Mouse (Mus musculus): ENCODE results near the gene Gk5. TPM values are rescaled to one million over a fixed set of nuclear protein-coding genes. Genes with fewer than 3 reads are reported as not detected.
"Not testable (repeated sequence)": the region's sequence is repeated elsewhere in the genome, so short reads cannot be mapped to it uniquely, and the experiment has no call there.

Gene Gk5
- 3.2 and 3.7 TPM in 2 replicates for polyA plus RNA-seq (2014; fragmentation: Nextera tagmentation; extraction: Ambion mirVana)

DNA sequence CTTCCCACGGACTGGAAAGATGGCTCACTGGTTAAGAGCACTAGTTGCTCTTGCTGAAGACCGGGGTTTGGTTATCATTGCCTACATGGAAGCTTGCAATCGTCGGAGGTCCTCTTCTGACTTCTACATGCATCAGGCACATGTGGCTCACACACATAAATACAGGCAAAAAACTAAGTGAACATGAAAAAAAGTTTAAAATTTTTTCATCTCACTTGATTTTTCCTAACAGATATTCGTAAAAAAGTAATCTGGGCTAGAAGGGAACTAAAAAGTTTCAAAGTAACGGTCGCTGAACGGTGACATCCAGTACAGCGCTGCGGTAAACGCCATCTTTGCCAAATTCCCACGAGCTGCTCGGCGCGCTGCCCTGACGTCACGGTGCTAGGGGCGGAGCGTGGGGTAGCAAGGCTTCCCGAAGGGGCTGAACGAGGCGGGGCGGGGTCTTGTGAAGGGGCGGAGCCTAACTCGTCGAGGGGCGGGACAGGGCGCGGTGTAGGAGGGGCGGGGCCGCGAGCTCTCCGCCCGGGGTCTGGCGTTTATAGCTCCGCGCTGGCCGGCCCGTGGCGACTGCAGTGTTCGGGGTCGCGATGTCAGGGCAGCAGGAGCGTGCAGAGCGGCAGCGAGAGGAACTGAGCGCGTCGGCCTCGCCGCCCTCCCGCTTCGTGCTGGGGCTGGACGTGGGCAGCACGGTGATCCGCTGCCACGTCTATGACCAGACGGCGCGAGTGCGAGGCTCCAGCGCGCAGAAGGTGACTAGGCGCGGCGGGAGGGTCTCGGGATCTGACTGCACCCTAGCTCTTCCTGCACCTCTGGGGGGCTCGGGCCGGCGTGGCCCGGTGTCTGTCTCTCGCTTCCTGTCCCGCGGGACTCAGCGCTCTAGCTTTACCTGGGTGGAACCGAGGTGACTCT lies at the start of gene Gk5:
TSS of gene Gk5 (plus strand) at position 502 of the 912 bp plus-strand sequence.
- Histone ChIP-seq H3K27ac (no peak within 1 kb of the TSS), H3K4me2 (replicated peaks) (peak within 1 kb of the TSS; percentile 79), H3K4me1 (replicated peaks; ENCODE audit: control insufficient read depth, insufficient read depth, low read length) (peaks cover 4% of the 10 kb centered on the region; the same call in 1 of the 2 replicates), H3K27me3 (ENCODE audit: control insufficient read depth, insufficient read depth, low read length) (no peaks in the 10 kb centered on the region), H3K9me3 (ENCODE audit: control insufficient read depth, low read length) (no peaks in the 10 kb centered on the region), H3K36me3 (replicated peaks; ENCODE audit: control insufficient read depth, insufficient read depth) (no peaks in the 10 kb centered on the region), H3K9ac (peak within 1 kb of the TSS; percentile 70), H3K4me3 (replicated peaks; ENCODE audit: low read length) (peak within 1 kb of the TSS; percentile 74)
- peak; percentile 99 for ATAC-seq (ENCODE audit: low FRiP score)
- WGBS = under 1% methylated on average over 76 of the region's 76 CpGs
- DNase-seq (ENCODE audit: low spot score) = peak; percentile 99

GRCm38 (mm10) chr9:96078752-96079315 lies 40.3 kb upstream of the Gk5 start:
- Histone ChIP-seq H3K27me3 (ENCODE audit: control insufficient read depth, insufficient read depth, low read length) (no peaks in the 10 kb centered on the region), H3K36me3 (replicated peaks; ENCODE audit: control insufficient read depth, insufficient read depth) (no peaks in the 10 kb centered on the region), H3K27ac (no peak overlapping the region), H3K9ac (no peak overlapping the region), H3K9me3 (ENCODE audit: control insufficient read depth, low read length) (no peaks in the 10 kb centered on the region), H3K4me2 (replicated peaks) (no peak overlapping the region), H3K4me3 (replicated peaks; ENCODE audit: low read length) (no peak overlapping the region), H3K4me1 (replicated peaks; ENCODE audit: control insufficient read depth, insufficient read depth, low read length) (no peaks in the 10 kb centered on the region)
- DNase-seq (ENCODE audit: low spot score) (no peak), ATAC-seq (ENCODE audit: low FRiP score) (no peak)
- 93% methylated on average over 13 of the region's 13 CpGs for WGBS

DNA sequence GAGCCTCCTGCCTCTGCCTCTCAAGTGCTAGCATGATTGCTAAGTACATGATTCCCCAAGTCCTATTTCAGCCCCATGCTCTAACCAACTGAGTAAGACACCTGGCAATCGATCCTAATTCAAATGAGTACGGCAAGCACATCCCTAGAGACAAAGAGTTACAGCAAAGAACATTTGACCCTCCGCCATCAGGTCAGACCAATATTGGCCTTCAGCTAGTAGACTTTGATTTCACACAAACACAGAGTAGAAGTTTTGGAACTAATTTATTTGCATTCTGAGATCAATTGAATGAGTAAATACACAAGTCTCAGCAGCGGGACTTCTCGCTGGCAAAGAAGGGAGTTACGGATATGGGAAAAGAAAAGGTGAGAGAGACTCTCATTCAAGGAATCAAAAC lies 33.9 kb upstream of the Gk5 start:
- H3K27ac ChIP-seq = no peak overlapping the region
- no peaks in the 10 kb centered on the region for H3K4me1 ChIP-seq (replicated peaks; ENCODE audit: control insufficient read depth, insufficient read depth, low read length)
- 92% methylated on average over 6 of the region's 6 CpGs for WGBS
- H3K9me3 ChIP-seq (ENCODE audit: control insufficient read depth, low read length) = no peaks in the 10 kb centered on the region
- ATAC-seq (ENCODE audit: low FRiP score) = no peak
- DNase-seq (ENCODE audit: low spot score) = no peak
- H3K36me3 ChIP-seq (replicated peaks; ENCODE audit: control insufficient read depth, insufficient read depth) = no peaks in the 10 kb centered on the region
- no peaks in the 10 kb centered on the region for H3K27me3 ChIP-seq (ENCODE audit: control insufficient read depth, insufficient read depth, low read length)
- H3K4me2 ChIP-seq (replicated peaks) = no peak overlapping the region
- H3K4me3 ChIP-seq (replicated peaks; ENCODE audit: low read length) = no peak overlapping the region
- H3K9ac ChIP-seq = no peak overlapping the region

GRCm38 (mm10) chr9:96087671-96088070 lies 31.5 kb upstream of the Gk5 start:
- Histone ChIP-seq H3K4me3 (replicated peaks; ENCODE audit: low read length) (no peak overlapping the region), H3K9ac (no peak overlapping the region), H3K9me3 (ENCODE audit: control insufficient read depth, low read length) (no peaks in the 10 kb centered on the region), H3K4me2 (replicated peaks) (no peak overlapping the region), H3K36me3 (replicated peaks; ENCODE audit: control insufficient read depth, insufficient read depth) (no peaks in the 10 kb centered on the region), H3K4me1 (replicated peaks; ENCODE audit: control insufficient read depth, insufficient read depth, low read length) (no peaks in the 10 kb centered on the region), H3K27me3 (ENCODE audit: control insufficient read depth, insufficient read depth, low read length) (no peaks in the 10 kb centered on the region), H3K27ac (no peak overlapping the region)
- WGBS = 94% methylated on average over 2 of the region's 2 CpGs
- no peak for ATAC-seq (ENCODE audit: low FRiP score)
- no peak for DNase-seq (ENCODE audit: low spot score)

DNA sequence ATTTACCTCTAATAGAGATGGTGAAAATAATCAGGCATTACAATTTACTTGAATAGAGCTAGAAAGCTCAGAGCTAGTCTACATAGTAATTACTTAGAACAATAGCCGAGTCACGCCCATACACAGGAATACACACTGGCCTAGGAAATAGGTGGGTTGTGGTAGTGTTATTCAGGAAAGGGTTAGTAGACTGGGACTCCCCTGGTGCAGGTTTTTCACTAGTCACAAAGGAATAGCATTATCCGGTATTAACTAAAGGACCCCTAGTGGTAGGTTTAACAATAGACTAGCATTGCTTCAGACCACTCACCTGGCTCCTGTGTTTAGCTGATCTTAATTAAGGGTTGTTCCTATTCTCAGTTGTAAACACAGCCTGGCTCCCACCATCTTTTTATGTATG lies 30.7 kb upstream of the Gk5 start:
- not testable (repeated sequence) for H3K4me3 ChIP-seq (replicated peaks; ENCODE audit: low read length); ATAC-seq (ENCODE audit: low FRiP score); H3K27ac ChIP-seq; H3K36me3 ChIP-seq (replicated peaks; ENCODE audit: control insufficient read depth, insufficient read depth); H3K27me3 ChIP-seq (ENCODE audit: control insufficient read depth, insufficient read depth, low read length); H3K4me2 ChIP-seq (replicated peaks); H3K4me1 ChIP-seq (replicated peaks; ENCODE audit: control insufficient read depth, insufficient read depth, low read length); H3K9me3 ChIP-seq (ENCODE audit: control insufficient read depth, low read length); DNase-seq (ENCODE audit: low spot score); H3K9ac ChIP-seq
- 84% methylated on average over 3 of the region's 3 CpGs for WGBS

- H3K4me3 ChIP-seq (replicated peaks; ENCODE audit: low read length); DNase-seq (ENCODE audit: low spot score); H3K27ac ChIP-seq; H3K27me3 ChIP-seq (ENCODE audit: control insufficient read depth, insufficient read depth, low read length); H3K36me3 ChIP-seq (replicated peaks; ENCODE audit: control insufficient read depth, insufficient read depth); H3K4me2 ChIP-seq (replicated peaks); H3K4me1 ChIP-seq (replicated peaks; ENCODE audit: control insufficient read depth, insufficient read depth, low read length); ATAC-seq (ENCODE audit: low FRiP score); H3K9ac ChIP-seq; H3K9me3 ChIP-seq (ENCODE audit: control insufficient read depth, low read length): not testable (repeated sequence)
- 90% methylated on average over 10 of the region's 10 CpGs for WGBS
These were observed 26.5 kb upstream of the Gk5 start for GRCm38 (mm10) chr9:96092637-96093036.

DNA sequence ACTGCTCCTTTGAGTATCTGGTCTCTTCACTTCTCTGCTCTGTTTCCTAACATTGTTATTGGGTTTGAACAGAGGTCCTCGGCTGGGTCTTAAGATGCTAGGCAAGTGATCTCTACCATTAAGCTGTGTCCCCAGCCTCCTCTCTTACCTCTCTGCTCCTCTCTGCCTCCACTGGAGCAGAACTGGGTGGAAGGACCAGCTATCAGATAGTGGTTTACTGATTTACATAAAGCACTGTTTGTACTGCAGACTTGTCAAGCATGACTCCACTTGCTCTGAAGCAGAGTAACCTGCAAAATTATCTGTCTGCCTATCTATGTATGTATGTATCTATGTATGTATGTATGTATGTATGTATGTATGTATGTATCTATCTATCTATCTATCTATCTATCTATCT lies 25.9 kb upstream of the Gk5 start:
- Histone ChIP-seq H3K9me3 (ENCODE audit: control insufficient read depth, low read length) (peaks cover 9% of the 10 kb centered on the region; the same call in 1 of the 2 replicates), H3K4me1 (replicated peaks; ENCODE audit: control insufficient read depth, insufficient read depth, low read length) (no peaks in the 10 kb centered on the region), H3K36me3 (replicated peaks; ENCODE audit: control insufficient read depth, insufficient read depth) (no peaks in the 10 kb centered on the region), H3K9ac (no peak overlapping the region), H3K4me2 (replicated peaks) (no peak overlapping the region), H3K27ac (no peak overlapping the region), H3K4me3 (replicated peaks; ENCODE audit: low read length) (no peak overlapping the region), H3K27me3 (ENCODE audit: control insufficient read depth, insufficient read depth, low read length) (no peaks in the 10 kb centered on the region)
- WGBS = 100% methylated on average over 1 of the region's 1 CpGs
- no peak for ATAC-seq (ENCODE audit: low FRiP score)
- no peak for DNase-seq (ENCODE audit: low spot score)

DNA sequence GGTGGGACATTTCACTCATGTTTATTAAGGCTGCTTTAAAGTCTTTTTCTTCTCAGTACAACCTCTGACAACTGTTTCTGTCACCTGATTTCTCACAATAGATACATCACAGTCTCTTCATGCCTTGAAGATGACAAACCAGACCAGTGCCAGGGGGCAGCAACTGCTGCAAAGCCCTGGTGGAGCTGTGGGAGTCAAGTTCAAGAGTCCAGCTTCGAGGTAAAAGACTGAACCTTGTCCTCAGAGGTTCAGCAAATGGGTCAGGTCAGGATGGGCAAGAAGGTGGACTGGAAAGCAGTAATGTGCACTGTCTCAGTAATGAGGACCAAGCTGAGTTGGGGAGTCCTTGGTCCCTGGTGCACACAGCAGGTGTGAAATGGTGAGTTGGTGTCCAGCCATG lies 24.8 kb upstream of the Gk5 start:
- no peak for DNase-seq (ENCODE audit: low spot score)
- 61% methylated on average over 1 of the region's 1 CpGs for WGBS
- no peak for ATAC-seq (ENCODE audit: low FRiP score)

GRCm38 (mm10) chr9:96095192-96095591 lies 24.0 kb upstream of the Gk5 start:
- 71% methylated on average over 1 of the region's 1 CpGs for WGBS
- no peak overlapping the region for H3K4me2 ChIP-seq (replicated peaks)
- no peaks in the 10 kb centered on the region for H3K4me1 ChIP-seq (replicated peaks; ENCODE audit: control insufficient read depth, insufficient read depth, low read length)
- no peaks in the 10 kb centered on the region for H3K27me3 ChIP-seq (ENCODE audit: control insufficient read depth, insufficient read depth, low read length)
- ATAC-seq (ENCODE audit: low FRiP score) (no peak), DNase-seq (ENCODE audit: low spot score) (no peak)
- H3K9me3 ChIP-seq (ENCODE audit: control insufficient read depth, low read length) = peaks cover 21% of the 10 kb centered on the region
- no peak overlapping the region for H3K27ac ChIP-seq
- no peak overlapping the region for H3K4me3 ChIP-seq (replicated peaks; ENCODE audit: low read length)
- no peak overlapping the region for H3K9ac ChIP-seq
- no peaks in the 10 kb centered on the region for H3K36me3 ChIP-seq (replicated peaks; ENCODE audit: control insufficient read depth, insufficient read depth)

More for the DNA sequence above, 24.8 kb upstream of the Gk5 start:
- no peaks in the 10 kb centered on the region for H3K36me3 ChIP-seq (replicated peaks; ENCODE audit: control insufficient read depth, insufficient read depth)
- peaks cover 13% of the 10 kb centered on the region for H3K9me3 ChIP-seq (ENCODE audit: control insufficient read depth, low read length)
- H3K27ac ChIP-seq = no peak overlapping the region
- no peak overlapping the region for H3K4me3 ChIP-seq (replicated peaks; ENCODE audit: low read length)
- H3K4me2 ChIP-seq (replicated peaks) = no peak overlapping the region
- H3K4me1 ChIP-seq (replicated peaks; ENCODE audit: control insufficient read depth, insufficient read depth, low read length) = no peaks in the 10 kb centered on the region
- H3K27me3 ChIP-seq (ENCODE audit: control insufficient read depth, insufficient read depth, low read length) = no peaks in the 10 kb centered on the region
- H3K9ac ChIP-seq = no peak overlapping the region
